Mouse (Mus musculus): Measurements from ENCODE around the gene Pzp.

The Pzp gene

DNA sequence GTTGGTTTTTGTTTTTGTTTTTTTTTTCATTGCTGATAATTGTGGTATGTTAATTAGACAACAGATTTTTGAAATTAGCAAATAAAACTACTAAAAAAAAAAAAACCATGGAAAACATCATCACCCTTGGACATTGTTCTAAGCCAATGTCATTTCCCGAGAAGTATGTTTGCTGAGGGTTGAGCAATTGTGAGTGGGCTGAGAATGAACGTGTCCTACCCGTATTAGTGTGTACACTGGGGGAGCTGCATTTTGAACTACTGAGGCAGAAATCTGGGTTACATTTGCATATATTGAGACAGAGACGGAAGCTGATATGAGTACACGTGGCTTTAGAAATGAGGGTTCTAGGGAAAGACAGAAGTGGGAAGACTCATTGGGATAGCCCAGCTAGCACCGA, 6.8 kb upstream of the Pzp start:
- Histone ChIP-seq H3K27me3 (ENCODE audit: insufficient read depth, low read length) (no peaks in the 10 kb centered on the region), H3K9me3 (ENCODE audit: low read length) (no peaks in the 10 kb centered on the region), H3K36me3 (ENCODE audit: insufficient read depth, low read length) (no peaks in the 10 kb centered on the region), H3K4me3 (replicated peaks; ENCODE audit: low read length) (no peak overlapping the region), H3K4me1 (replicated peaks; ENCODE audit: low read depth, low read length) (no peaks in the 10 kb centered on the region)
- TF ChIP-seq CTCF (conservative IDR thresholded peaks at IDR 0.05; ENCODE audit: low read length) (no peak), NANOG (IDR thresholded peaks at IDR 0.05; ENCODE audit: borderline replicate concordance, low read length) (no peak), POU5F1 (IDR thresholded peaks at IDR 0.05; ENCODE audit: borderline replicate concordance, low read length) (no peak)

DNA sequence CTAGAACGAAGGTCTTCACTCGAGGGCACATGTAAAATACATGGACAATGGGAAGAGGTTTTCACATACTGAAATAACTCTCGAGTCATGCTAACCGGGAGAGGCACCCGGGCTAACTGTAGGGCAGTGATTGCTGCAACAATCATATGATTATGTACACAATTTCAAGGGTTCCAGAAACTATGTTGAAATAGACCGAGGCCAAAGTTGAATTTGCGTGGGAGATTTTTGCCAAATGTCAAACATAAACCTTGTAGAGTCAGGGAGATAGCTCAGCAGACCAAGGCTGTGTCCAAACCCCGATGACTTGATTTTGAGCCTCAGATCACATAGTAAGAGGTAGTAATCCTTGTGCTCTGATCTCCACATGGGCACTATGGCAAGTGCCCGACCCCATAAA, 6.2 kb upstream of the Pzp start:
- TF ChIP-seq POU5F1 (IDR thresholded peaks at IDR 0.05; ENCODE audit: borderline replicate concordance, low read length), result no peak
- TF ChIP-seq CTCF (conservative IDR thresholded peaks at IDR 0.05; ENCODE audit: low read length), result no peak
- no peak for TF ChIP-seq NANOG (IDR thresholded peaks at IDR 0.05; ENCODE audit: borderline replicate concordance, low read length)
- Histone ChIP-seq H3K9me3 (ENCODE audit: low read length) (no peaks in the 10 kb centered on the region), H3K27me3 (ENCODE audit: insufficient read depth, low read length) (no peaks in the 10 kb centered on the region), H3K36me3 (ENCODE audit: insufficient read depth, low read length) (no peaks in the 10 kb centered on the region), H3K4me1 (replicated peaks; ENCODE audit: low read depth, low read length) (no peaks in the 10 kb centered on the region), H3K4me3 (replicated peaks; ENCODE audit: low read length) (no peak overlapping the region)

DNA sequence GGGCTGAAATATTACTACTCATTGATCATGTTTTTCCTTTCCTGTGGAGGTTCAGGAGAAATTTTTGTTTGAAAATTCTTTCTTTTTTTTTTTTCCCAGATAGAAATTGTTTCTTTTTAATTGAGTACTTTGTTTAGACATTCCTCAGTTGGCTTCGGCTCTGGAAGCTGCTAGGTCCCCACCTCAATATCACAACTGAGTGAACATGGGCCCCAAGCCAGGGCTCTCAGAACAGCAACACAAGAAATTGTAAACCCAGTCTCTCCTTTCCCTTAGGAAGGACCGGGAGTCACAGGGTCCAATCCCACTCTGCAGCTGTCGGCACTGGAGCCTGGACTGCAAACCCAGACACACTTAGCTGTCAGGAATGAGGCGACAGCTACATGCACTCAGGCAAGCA, 2.0 kb upstream of the Pzp start:
- H3K4me3 ChIP-seq (replicated peaks; ENCODE audit: low read length), result no peak overlapping the region
- no peaks in the 10 kb centered on the region for H3K27me3 ChIP-seq (ENCODE audit: insufficient read depth, low read length)
- TF ChIP-seq CTCF (conservative IDR thresholded peaks at IDR 0.05; ENCODE audit: low read length), result no peak
- TF ChIP-seq NANOG (IDR thresholded peaks at IDR 0.05; ENCODE audit: borderline replicate concordance, low read length), result no peak
- no peak for TF ChIP-seq POU5F1 (IDR thresholded peaks at IDR 0.05; ENCODE audit: borderline replicate concordance, low read length)

DNA sequence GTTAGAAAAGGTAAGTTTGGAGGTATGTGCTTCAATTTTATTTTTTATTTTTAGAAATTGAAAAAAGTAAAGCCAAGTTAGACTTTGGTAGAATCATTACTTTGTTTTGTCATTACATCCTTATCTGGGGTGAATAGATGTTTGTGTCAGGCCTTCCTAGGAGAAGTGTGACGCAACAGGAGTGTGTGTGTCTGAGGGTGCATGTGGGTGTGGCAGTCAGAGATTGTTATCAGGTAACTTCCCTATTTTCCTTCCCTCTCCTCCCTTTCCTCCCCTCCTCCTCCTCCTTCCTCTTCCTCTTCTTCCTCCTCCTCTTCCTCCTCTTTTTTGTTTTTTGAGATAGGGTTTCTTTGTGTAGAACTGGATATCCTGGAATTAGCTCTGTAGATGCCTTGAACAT, 590 bp upstream of the Pzp start:
- Histone ChIP-seq H3K36me3 (ENCODE audit: insufficient read depth, low read length) (no peaks in the 10 kb centered on the region), H3K9me3 (ENCODE audit: low read length) (peaks cover 7% of the 10 kb centered on the region; the same call in 1 of the 2 replicates), H3K27me3 (ENCODE audit: insufficient read depth, low read length) (no peaks in the 10 kb centered on the region), H3K4me3 (replicated peaks; ENCODE audit: low read length) (no peak overlapping the region), H3K4me1 (replicated peaks; ENCODE audit: low read depth, low read length) (no peaks in the 10 kb centered on the region)
- TF ChIP-seq NANOG (IDR thresholded peaks at IDR 0.05; ENCODE audit: borderline replicate concordance, low read length), result no peak
- no peak for TF ChIP-seq CTCF (conservative IDR thresholded peaks at IDR 0.05; ENCODE audit: low read length)
- TF ChIP-seq POU5F1 (IDR thresholded peaks at IDR 0.05; ENCODE audit: borderline replicate concordance, low read length), result no peak

More for the DNA sequence above, 2.0 kb upstream of the Pzp start:
- Histone ChIP-seq H3K9me3 (ENCODE audit: low read length) (peaks cover 7% of the 10 kb centered on the region; the same call in 1 of the 2 replicates), H3K4me1 (replicated peaks; ENCODE audit: low read depth, low read length) (no peaks in the 10 kb centered on the region), H3K36me3 (ENCODE audit: insufficient read depth, low read length) (no peaks in the 10 kb centered on the region)

DNA sequence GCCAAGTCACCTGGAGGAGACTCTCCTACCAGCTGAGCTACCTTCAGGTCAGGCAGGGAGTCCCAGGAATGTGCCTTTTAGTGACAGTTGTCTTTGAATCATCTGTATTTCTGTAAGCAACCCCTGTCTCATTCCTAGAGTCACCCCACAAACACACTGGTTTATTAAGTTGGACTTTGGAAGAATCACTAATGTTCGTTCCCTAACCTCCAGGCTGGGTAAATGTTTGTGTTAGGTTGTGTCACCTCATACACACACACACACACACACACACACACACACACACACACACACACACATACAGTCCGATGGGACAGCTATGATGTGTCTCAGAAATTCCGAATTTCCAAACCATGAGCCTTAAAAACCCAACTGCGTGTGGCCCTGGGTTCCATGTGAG, 719 bp downstream of the Pzp start:
- Histone ChIP-seq H3K9me3 (ENCODE audit: low read length) (peaks cover 7% of the 10 kb centered on the region; the same call in 1 of the 2 replicates), H3K4me1 (replicated peaks; ENCODE audit: low read depth, low read length) (no peaks in the 10 kb centered on the region), H3K27me3 (ENCODE audit: insufficient read depth, low read length) (no peaks in the 10 kb centered on the region), H3K4me3 (replicated peaks; ENCODE audit: low read length) (no peak overlapping the region), H3K36me3 (ENCODE audit: insufficient read depth, low read length) (no peaks in the 10 kb centered on the region)
- TF ChIP-seq NANOG (IDR thresholded peaks at IDR 0.05; ENCODE audit: borderline replicate concordance, low read length), result no peak
- TF ChIP-seq POU5F1 (IDR thresholded peaks at IDR 0.05; ENCODE audit: borderline replicate concordance, low read length), result no peak
- TF ChIP-seq CTCF (conservative IDR thresholded peaks at IDR 0.05; ENCODE audit: low read length), result no peak

DNA sequence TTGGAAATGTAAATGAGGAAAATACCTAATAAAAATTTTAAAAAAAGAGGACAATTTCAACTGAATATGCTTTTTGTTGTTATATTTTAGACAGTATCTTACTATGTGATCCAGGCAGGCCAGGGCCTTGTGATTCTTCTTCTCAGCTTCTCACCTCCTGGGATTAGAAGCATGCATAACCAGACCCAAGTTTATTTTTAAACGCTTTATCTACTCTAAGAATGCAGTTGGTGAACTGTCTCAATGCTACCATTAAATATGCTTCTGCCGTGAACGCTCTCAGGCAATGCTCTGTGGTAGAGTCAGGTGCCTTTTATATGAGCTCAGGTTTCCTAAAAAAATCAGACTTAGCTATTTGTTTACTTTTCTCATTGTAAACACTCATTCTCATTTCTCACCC, 3.2 kb downstream of the Pzp start:
- Histone ChIP-seq H3K4me3 (replicated peaks; ENCODE audit: low read length) (no peak overlapping the region), H3K36me3 (ENCODE audit: insufficient read depth, low read length) (no peaks in the 10 kb centered on the region), H3K9me3 (ENCODE audit: low read length) (peaks cover 7% of the 10 kb centered on the region; the same call in 1 of the 2 replicates), H3K27me3 (ENCODE audit: insufficient read depth, low read length) (no peaks in the 10 kb centered on the region), H3K4me1 (replicated peaks; ENCODE audit: low read depth, low read length) (no peaks in the 10 kb centered on the region)
- TF ChIP-seq POU5F1 (IDR thresholded peaks at IDR 0.05; ENCODE audit: borderline replicate concordance, low read length) (no peak), CTCF (conservative IDR thresholded peaks at IDR 0.05; ENCODE audit: low read length) (no peak), NANOG (IDR thresholded peaks at IDR 0.05; ENCODE audit: borderline replicate concordance, low read length) (no peak)

DNA sequence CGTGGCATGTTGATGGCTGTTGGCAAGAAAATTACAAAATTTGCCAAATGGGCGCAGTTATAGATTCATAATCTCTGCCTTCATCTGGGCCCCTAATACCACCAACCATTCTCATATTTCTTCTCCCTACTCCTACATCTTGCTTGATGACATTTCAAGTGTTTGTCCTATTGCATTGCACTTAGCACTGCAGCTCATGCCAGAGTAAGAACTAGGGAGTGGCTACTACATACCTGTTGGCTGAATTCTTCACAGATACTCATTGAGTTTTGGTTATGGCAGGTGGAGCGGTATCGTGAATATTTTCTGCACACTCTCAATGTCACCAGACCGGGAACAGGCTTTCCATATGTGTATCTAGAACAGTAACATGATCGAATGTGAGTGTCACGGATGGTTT, 7.4 kb downstream of the Pzp start:
- no peaks in the 10 kb centered on the region for H3K36me3 ChIP-seq (ENCODE audit: insufficient read depth, low read length)
- H3K9me3 ChIP-seq (ENCODE audit: low read length), result peaks cover 2% of the 10 kb centered on the region; the same call in 1 of the 2 replicates
- no peaks in the 10 kb centered on the region for H3K27me3 ChIP-seq (ENCODE audit: insufficient read depth, low read length)
- no peaks in the 10 kb centered on the region for H3K4me1 ChIP-seq (replicated peaks; ENCODE audit: low read depth, low read length)
- H3K4me3 ChIP-seq (replicated peaks; ENCODE audit: low read length), result no peak overlapping the region
- TF ChIP-seq CTCF (conservative IDR thresholded peaks at IDR 0.05; ENCODE audit: low read length), result no peak
- TF ChIP-seq NANOG (IDR thresholded peaks at IDR 0.05; ENCODE audit: borderline replicate concordance, low read length), result no peak
- TF ChIP-seq POU5F1 (IDR thresholded peaks at IDR 0.05; ENCODE audit: borderline replicate concordance, low read length), result no peak

DNA sequence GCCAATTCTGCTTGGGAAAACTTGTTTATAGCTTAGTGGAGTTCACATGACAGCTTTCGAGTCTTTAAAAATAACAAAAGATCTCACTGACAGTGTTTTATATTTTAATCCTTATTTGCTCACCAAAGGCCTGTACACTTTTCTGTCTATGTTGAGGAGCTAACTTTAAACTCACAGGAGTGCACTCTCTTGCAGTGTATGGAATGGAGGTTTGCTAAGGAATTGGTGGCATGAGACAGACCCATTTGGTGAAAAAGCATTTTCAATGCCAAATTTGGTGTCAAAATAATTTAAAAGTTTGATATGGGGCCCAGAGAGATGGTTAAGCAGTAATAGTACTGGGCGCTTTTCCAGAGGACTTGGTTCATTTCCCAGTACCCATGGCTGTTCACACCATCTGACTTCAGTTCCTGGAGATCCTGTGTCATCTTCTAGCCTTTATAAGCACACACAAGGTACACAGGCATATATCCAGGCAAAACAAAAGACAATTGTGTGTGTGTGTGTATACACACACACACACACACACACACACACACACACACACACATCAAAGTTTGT, 20.8 kb downstream of the Pzp start:
- no peak for TF ChIP-seq NANOG (IDR thresholded peaks at IDR 0.05; ENCODE audit: borderline replicate concordance, low read length)
- TF ChIP-seq POU5F1 (IDR thresholded peaks at IDR 0.05; ENCODE audit: borderline replicate concordance, low read length), result no peak
- no peak for TF ChIP-seq CTCF (conservative IDR thresholded peaks at IDR 0.05; ENCODE audit: low read length)
- Histone ChIP-seq H3K36me3 (ENCODE audit: insufficient read depth, low read length) (no peaks in the 10 kb centered on the region), H3K4me3 (replicated peaks; ENCODE audit: low read length) (no peak overlapping the region), H3K9me3 (ENCODE audit: low read length) (no peaks in the 10 kb centered on the region), H3K27me3 (ENCODE audit: insufficient read depth, low read length) (no peaks in the 10 kb centered on the region), H3K4me1 (replicated peaks; ENCODE audit: low read depth, low read length) (no peaks in the 10 kb centered on the region)

DNA sequence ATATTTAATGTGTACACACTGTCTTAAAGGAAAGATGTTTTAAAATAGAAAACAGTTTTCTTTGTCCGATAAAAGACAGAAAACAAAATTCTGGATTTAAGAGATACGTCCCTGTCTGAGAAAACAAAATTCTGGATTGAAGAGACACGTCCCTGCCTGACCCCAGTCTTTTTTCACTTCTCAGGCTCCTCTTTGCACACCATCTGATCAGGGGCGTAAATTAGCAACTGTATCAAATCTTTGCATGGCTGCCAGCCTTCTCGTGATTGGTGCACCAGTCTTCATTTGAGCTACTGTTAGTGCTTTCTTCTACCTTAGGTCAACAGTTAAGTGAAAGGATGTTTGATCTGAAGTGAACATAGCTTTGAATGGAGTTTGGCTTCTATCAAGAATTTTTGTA, 21.8 kb downstream of the Pzp start:
- TF ChIP-seq POU5F1 (IDR thresholded peaks at IDR 0.05; ENCODE audit: borderline replicate concordance, low read length) (no peak), CTCF (conservative IDR thresholded peaks at IDR 0.05; ENCODE audit: low read length) (no peak), NANOG (IDR thresholded peaks at IDR 0.05; ENCODE audit: borderline replicate concordance, low read length) (no peak)
- Histone ChIP-seq H3K27me3 (ENCODE audit: insufficient read depth, low read length) (no peaks in the 10 kb centered on the region), H3K36me3 (ENCODE audit: insufficient read depth, low read length) (no peaks in the 10 kb centered on the region), H3K9me3 (ENCODE audit: low read length) (no peaks in the 10 kb centered on the region), H3K4me1 (replicated peaks; ENCODE audit: low read depth, low read length) (no peaks in the 10 kb centered on the region), H3K4me3 (replicated peaks; ENCODE audit: low read length) (no peak overlapping the region)
